Mouse (Mus musculus) adrenal gland, postnatal 25 days (tissue): Measurements from ENCODE around the gene Gpr173. TPM values are rescaled to one million over a fixed set of nuclear protein-coding genes. Genes with fewer than 3 reads are reported as not detected.
"Not testable (repeated sequence)": the region's sequence is repeated elsewhere in the genome, so short reads cannot be mapped to it uniquely, and the experiment has no call there.

ENCODE experiments used
- DNase-seq: peaks from one replicate; pipeline ENCODE4 v3.0.0; 2021; ENCODE audit warnings: mixed read lengths
- long read RNA-seq: library from polyadenylated mRNA; stranded (forward); transcript quantifications from one replicate; pipeline ENCODE4 v2.0.0, GENCODE M21; 2021
- total RNA-seq: library from RNA; stranded (reverse); gene quantifications from 2 replicates; pipeline ENCODE4 v1.2.3, GENCODE M21; 2021

Gene Gpr173
- 2.2 and 2.8 TPM in 2 replicates for total RNA-seq
- long read RNA-seq = 0 reads

GRCm38 (mm10) chrX:152368397-152369273 is at the start of gene Gpr173:
TSS of gene Gpr173 (minus strand) at chrX:152368704.
- DNase-seq = peak; percentile 23

GRCm38 (mm10) chrX:152403251-152403650 is 34.7 kb upstream of the Gpr173 start:
- no peak for DNase-seq

GRCm38 (mm10) chrX:152400096-152400495 is 31.6 kb upstream of the Gpr173 start:
- no peak for DNase-seq

GRCm38 (mm10) chrX:152368054-152368396 is 479 bp downstream of the Gpr173 start:
- no peak for DNase-seq

- no peak for DNase-seq
These were observed 2.1 kb downstream of the Gpr173 start for GRCm38 (mm10) chrX:152366418-152366817.

GRCm38 (mm10) chrX:152352553-152353153 is 15.9 kb downstream of the Gpr173 start:
- no peak for DNase-seq

- DNase-seq = no peak
These were observed 21.5 kb downstream of the Gpr173 start for GRCm38 (mm10) chrX:152347041-152347440.

- DNase-seq = no peak
These were observed 21.9 kb downstream of the Gpr173 start for GRCm38 (mm10) chrX:152346587-152346986.

GRCm38 (mm10) chrX:152342903-152343302 is 25.6 kb downstream of the Gpr173 start:
- no peak for DNase-seq

GRCm38 (mm10) chrX:152342358-152342901 is 26.1 kb downstream of the Gpr173 start, which contains the start of gene Tspyl2:
TSS of gene Tspyl2 (minus strand) at chrX:152342425.
- DNase-seq = peak; percentile 91

- DNase-seq = no peak
These were observed 27.0 kb downstream of the Gpr173 start for GRCm38 (mm10) chrX:152341496-152341895.

GRCm38 (mm10) chrX:152336546-152337332 is 31.8 kb downstream of the Gpr173 start:
- peak; percentile 85 for DNase-seq

GRCm38 (mm10) chrX:152336123-152336522 is 32.4 kb downstream of the Gpr173 start:
- DNase-seq = not testable (repeated sequence)

GRCm38 (mm10) chrX:152329400-152329799 is 39.1 kb downstream of the Gpr173 start:
- DNase-seq = not testable (repeated sequence)

- no peak for DNase-seq
These were observed 40.8 kb downstream of the Gpr173 start for GRCm38 (mm10) chrX:152327689-152328052.

- DNase-seq = peak; percentile 68
These were observed 41.4 kb downstream of the Gpr173 start, which contains the start of gene Kantr for GRCm38 (mm10) chrX:152326996-152327688. TSS of gene Kantr (minus strand) at chrX:152327495.

- no peak for DNase-seq
These were observed 44.9 kb downstream of the Gpr173 start for GRCm38 (mm10) chrX:152323584-152323983.

- no peak for DNase-seq
These were observed 45.7 kb downstream of the Gpr173 start for GRCm38 (mm10) chrX:152322776-152323175.

- DNase-seq = no peak
These were observed 48.0 kb downstream of the Gpr173 start for GRCm38 (mm10) chrX:152320535-152320934.

GRCm38 (mm10) chrX:152307942-152308341 is 60.6 kb downstream of the Gpr173 start:
- peak; percentile 11 for DNase-seq

- DNase-seq = no peak
These were observed 61.1 kb downstream of the Gpr173 start for GRCm38 (mm10) chrX:152307371-152307770.

- no peak for DNase-seq
These were observed 62.3 kb downstream of the Gpr173 start for GRCm38 (mm10) chrX:152306224-152306623.
